Mouse (Mus musculus) kidney, adult 2 months (tissue): ENCODE measurements around the gene Mcrip1. TPM values are rescaled to one million over a fixed set of nuclear protein-coding genes. Genes with fewer than 3 reads are reported as not detected.

Source experiments
- DNase-seq: peaks from one replicate; pipeline ENCODE4 v3.0.0; 2021
- H3K27ac ChIP-seq: fragments of 200-500 bp; 2 replicates; pipeline ENCODE4 v1.5.1; 2012; ENCODE audit warnings: low read depth, low read length, control low read depth, inconsistent platforms; ENCODE audit not compliant: insufficient read depth
- H3K27me3 ChIP-seq: fragments of 200-500 bp; replicated peaks from 2 replicates; pipeline ENCODE4 v1.6.1; 2012; ENCODE audit warnings: mild to moderate bottlenecking, moderate library complexity, low read length, inconsistent platforms; ENCODE audit not compliant: control insufficient read depth, insufficient read depth
- H3K36me3 ChIP-seq: fragments of 200-500 bp; 2 replicates; pipeline ENCODE4 v1.6.1; 2012; ENCODE audit warnings: mild to moderate bottlenecking, moderate library complexity, low read length, inconsistent platforms; ENCODE audit not compliant: control insufficient read depth, insufficient read depth
- H3K4me1 ChIP-seq: fragments of 200-500 bp; 2 replicates; pipeline ENCODE4 v1.6.1; 2011; ENCODE audit warnings: low read length; ENCODE audit not compliant: control insufficient read depth, insufficient read depth
- H3K4me3 ChIP-seq: fragments of 200-500 bp; 2 replicates; pipeline ENCODE4 v1.5.1; 2011; ENCODE audit warnings: mild to moderate bottlenecking, low read depth, low read length, control low read depth; ENCODE audit not compliant: insufficient read depth
- CTCF ChIP-seq: fragments of 200-500 bp; conservative IDR thresholded peaks from 2 replicates; pipeline ENCODE4 v1.5.1; 2011; ENCODE audit warnings: low read depth, mild to moderate bottlenecking, control low read depth, low read length, moderate library complexity, mixed read lengths; ENCODE audit not compliant: insufficient read depth, insufficient read length
- POLR2A ChIP-seq: fragments of 200-500 bp; IDR thresholded peaks from one replicate; pipeline ENCODE4 v1.6.1; 2011; ENCODE audit warnings: low read depth, low read length, control low read depth
- WGBS: fragments of 180-500 bp; shearing (Covaris S2); methylation state at CpG from one replicate; pipeline ENCODE4 v1.1.7; 2018; 5-methylcytosine and 5-hydroxymethylcytosine counted together
- polyA plus RNA-seq: library from polyadenylated mRNA; depleted of rRNA; stranded (reverse); fragments of >200 nt; gene quantifications from 2 replicates; pipeline ENCODE4 v1.2.3, GENCODE M21; 2012

Mcrip1 gene
- polyA plus RNA-seq, 1 experiment, result 129 TPM

GRCm38 (mm10) chr11:120539285-120540014 is 10.1 kb downstream of the Mcrip1 start:
- Histone ChIP-seq H3K4me3 (no peak overlapping the region), H3K36me3 (no peaks in the 10 kb centered on the region), H3K4me1 (peaks cover 21% of the 10 kb centered on the region), H3K27me3 (no peaks in the 10 kb centered on the region), H3K27ac (peak overlapping the region; percentile 89)
- peak; percentile 85 for DNase-seq
- TF ChIP-seq CTCF (no peak), POLR2A (no peak)
- 17% methylated on average over 10 of the region's 10 CpGs for WGBS

DNA sequence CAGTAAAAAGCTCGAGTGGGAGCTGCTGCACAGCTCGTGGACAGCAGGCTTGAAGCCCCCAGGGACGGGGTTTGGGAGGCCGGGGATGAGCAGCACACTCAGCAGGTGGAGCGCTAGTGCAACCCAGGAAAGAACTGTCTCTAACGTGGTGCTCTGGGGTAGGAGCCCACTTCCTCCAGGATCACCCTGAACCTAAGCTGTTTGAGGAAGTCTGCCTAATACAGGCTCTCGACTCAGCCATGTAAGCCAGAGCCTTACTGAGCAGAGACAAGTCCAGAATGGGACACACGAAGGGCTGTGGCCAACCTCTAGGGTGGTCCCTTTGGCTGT is 10.6 kb downstream of the Mcrip1 start:
- no peak for DNase-seq
- H3K27ac ChIP-seq, result peak overlapping the region; percentile 89
- WGBS, result 30% methylated on average over 8 of the region's 8 CpGs

DNA sequence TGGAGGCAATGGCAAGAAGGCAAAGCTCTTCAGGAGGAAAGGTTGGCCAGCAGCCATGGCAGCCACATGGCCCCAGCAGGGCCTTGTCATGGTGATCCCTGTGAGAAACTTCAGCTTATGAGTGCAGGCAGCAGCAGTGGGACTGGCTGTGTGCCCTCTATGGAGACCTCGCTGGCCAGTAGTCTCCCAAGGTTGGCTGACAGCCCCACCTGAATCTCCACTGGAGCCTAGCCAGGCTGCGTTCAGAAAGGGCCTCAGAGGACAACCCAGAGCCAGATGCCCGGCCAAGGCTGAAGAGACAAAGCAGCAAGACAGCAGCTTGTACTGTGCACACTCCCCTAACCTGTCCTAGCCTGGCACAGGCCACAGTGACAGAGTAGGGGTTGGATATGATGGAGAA is 11.0 kb downstream of the Mcrip1 start:
- 25% methylated on average over 3 of the region's 3 CpGs for WGBS
- DNase-seq, result peak; percentile 93
- TF ChIP-seq POLR2A, result no peak
- TF ChIP-seq CTCF, result no peak
- Histone ChIP-seq H3K4me1 (peaks cover 21% of the 10 kb centered on the region), H3K4me3 (no peak overlapping the region), H3K36me3 (no peaks in the 10 kb centered on the region), H3K27ac (peak overlapping the region; percentile 89), H3K27me3 (no peaks in the 10 kb centered on the region)

More for the DNA sequence above, 10.6 kb downstream of the Mcrip1 start:
- no peaks in the 10 kb centered on the region for H3K36me3 ChIP-seq
- no peaks in the 10 kb centered on the region for H3K27me3 ChIP-seq
- TF ChIP-seq POLR2A, result no peak
- no peak for TF ChIP-seq CTCF
- peaks cover 21% of the 10 kb centered on the region for H3K4me1 ChIP-seq
- no peak overlapping the region for H3K4me3 ChIP-seq

DNA sequence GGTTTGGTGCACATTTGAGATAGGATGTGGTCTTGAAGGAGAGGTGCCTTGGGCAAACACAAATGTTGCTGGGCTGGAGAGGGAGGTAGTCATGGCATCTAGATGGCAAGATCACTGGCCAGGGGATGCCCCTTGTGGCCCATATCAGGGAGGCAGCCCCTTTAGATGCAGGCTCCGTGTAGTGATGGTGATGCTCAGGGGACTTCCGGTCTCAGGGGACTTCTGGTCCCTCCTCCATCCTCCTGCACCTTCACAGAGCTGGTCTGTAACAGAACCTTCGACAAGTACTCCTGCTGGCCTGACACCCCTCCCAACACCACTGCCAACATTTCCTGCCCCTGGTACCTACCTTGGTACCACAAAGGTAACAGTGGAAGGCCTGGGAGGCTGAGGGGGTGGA is 13.7 kb downstream of the Mcrip1 start:
- TF ChIP-seq POLR2A (no peak), CTCF (no peak)
- H3K4me1 ChIP-seq, result peaks cover 22% of the 10 kb centered on the region
- DNase-seq, result no peak
- no peak overlapping the region for H3K4me3 ChIP-seq
- H3K36me3 ChIP-seq, result no peaks in the 10 kb centered on the region
- H3K27ac ChIP-seq, result no peak overlapping the region
- H3K27me3 ChIP-seq, result 0 out of 2 replicates have a peak, but pooled peaks cover 1% of the 10 kb centered on the region
- 74% methylated on average over 3 of the region's 3 CpGs for WGBS

GRCm38 (mm10) chr11:120535145-120535544 is 14.4 kb downstream of the Mcrip1 start:
- H3K27ac ChIP-seq, result no peak overlapping the region
- no peak for DNase-seq
- no peak overlapping the region for H3K4me3 ChIP-seq
- TF ChIP-seq CTCF (no peak), POLR2A (no peak)
- H3K36me3 ChIP-seq, result no peaks in the 10 kb centered on the region
- WGBS, result 79% methylated on average over 3 of the region's 3 CpGs
- H3K4me1 ChIP-seq, result peaks cover 19% of the 10 kb centered on the region
- H3K27me3 ChIP-seq, result 0 out of 2 replicates have a peak, but pooled peaks cover 2% of the 10 kb centered on the region

- no peak overlapping the region for H3K4me3 ChIP-seq
- DNase-seq, result no peak
- 87% methylated on average over 8 of the region's 8 CpGs for WGBS
- no peak overlapping the region for H3K27ac ChIP-seq
- H3K27me3 ChIP-seq, result 0 out of 2 replicates have a peak, but pooled peaks cover 2% of the 10 kb centered on the region
- no peaks in the 10 kb centered on the region for H3K36me3 ChIP-seq
- TF ChIP-seq CTCF, result no peak
- no peak for TF ChIP-seq POLR2A
- H3K4me1 ChIP-seq, result peaks cover 15% of the 10 kb centered on the region
These were observed 15.4 kb downstream of the Mcrip1 start for GRCm38 (mm10) chr11:120534093-120534492.

GRCm38 (mm10) chr11:120531646-120532045 is 17.9 kb downstream of the Mcrip1 start:
- peak; percentile 63 for DNase-seq
- peak overlapping the region; percentile 9; the same call in 1 of the 2 replicates for H3K4me3 ChIP-seq
- 0 out of 2 replicates have a peak, but pooled peaks cover 8% of the 10 kb centered on the region for H3K4me1 ChIP-seq
- TF ChIP-seq CTCF, result no peak
- TF ChIP-seq POLR2A, result no peak
- 0 out of 2 replicates have a peak, but pooled peaks cover 2% of the 10 kb centered on the region for H3K27me3 ChIP-seq
- no peaks in the 10 kb centered on the region for H3K36me3 ChIP-seq
- peak overlapping the region; percentile 62; the same call in 1 of the 2 replicates for H3K27ac ChIP-seq
- WGBS, result 33% methylated on average over 9 of the region's 9 CpGs
